Mouse (Mus musculus) limb, embryonic 11.5 days (tissue): Measurements from ENCODE around the gene Rftn1. TPM values are rescaled to one million over a fixed set of nuclear protein-coding genes. Genes with fewer than 3 reads are reported as not detected.

ENCODE experiments used
- ATAC-seq: fragments of 200-750 bp; cut with Nextera tagmentation; 2 replicates; pipeline ENCODE4 v1.8.0; 2017; ENCODE audit warnings: low read depth; ENCODE audit not compliant: insufficient number of reproducible peaks, low FRiP score, low TSS enrichment
- DNase-seq: peaks from one replicate; pipeline ENCODE4 v3.0.0-alpha.2; 2015; ENCODE audit warnings: low spot score
- H3K27ac ChIP-seq: fragments of 300-500 bp; sonication (generic); replicated peaks from 2 replicates; pipeline ENCODE4 v1.5.1; 2014; ENCODE audit warnings: low read depth, mild to moderate bottlenecking, low read length
- H3K27me3 ChIP-seq: fragments of 300-500 bp; sonication (generic); 2 replicates; pipeline ENCODE4 v1.6.1; 2014; ENCODE audit warnings: mild to moderate bottlenecking, low read length, mixed read lengths; ENCODE audit not compliant: control insufficient read depth, insufficient read depth
- H3K36me3 ChIP-seq: fragments of 300-500 bp; sonication (generic); 2 replicates; pipeline ENCODE4 v1.6.1; 2014; ENCODE audit warnings: mild to moderate bottlenecking, low read length, moderate library complexity, mixed read lengths; ENCODE audit not compliant: control insufficient read depth, insufficient read depth
- H3K4me1 ChIP-seq: fragments of 300-500 bp; sonication (generic); 2 replicates; pipeline ENCODE4 v1.6.1; 2014; ENCODE audit warnings: low read length, mixed read lengths; ENCODE audit not compliant: control insufficient read depth, insufficient read depth
- H3K4me2 ChIP-seq: fragments of 300-500 bp; sonication (generic); 2 replicates; pipeline ENCODE4 v1.6.1; 2014; ENCODE audit warnings: low read depth, mild to moderate bottlenecking, moderate library complexity; ENCODE audit not compliant: severe bottlenecking
- H3K4me3 ChIP-seq: fragments of 300-500 bp; sonication (generic); 2 replicates; pipeline ENCODE4 v1.5.1; 2014; ENCODE audit warnings: low read depth, low read length
- H3K9ac ChIP-seq: fragments of 300-500 bp; sonication (generic); 2 replicates; pipeline ENCODE4 v1.6.1; 2014; ENCODE audit warnings: mild to moderate bottlenecking, low read length
- H3K9me3 ChIP-seq: fragments of 300-500 bp; sonication (generic); 2 replicates; pipeline ENCODE4 v1.6.1; 2016; ENCODE audit warnings: low read length; ENCODE audit not compliant: control insufficient read depth
- WGBS: fragments of 180-500 bp; shearing (Covaris S2); extraction: QIAGEN DNeasy Blood & Tissue Kit; methylation state at CpG from one replicate; pipeline ENCODE4 v1.1.7; 2014; 5-methylcytosine and 5-hydroxymethylcytosine counted together
- polyA plus RNA-seq: library from polyadenylated mRNA; unstranded; fragments of >200 nt; fragmentation: Nextera tagmentation; extraction: Ambion mirVana; gene quantifications from 2 replicates; pipeline ENCODE4 v1.2.1, GENCODE M21; 2014

The Rftn1 gene
- polyA plus RNA-seq, 1 experiment from 2014 or later, result 5.1 TPM

DNA sequence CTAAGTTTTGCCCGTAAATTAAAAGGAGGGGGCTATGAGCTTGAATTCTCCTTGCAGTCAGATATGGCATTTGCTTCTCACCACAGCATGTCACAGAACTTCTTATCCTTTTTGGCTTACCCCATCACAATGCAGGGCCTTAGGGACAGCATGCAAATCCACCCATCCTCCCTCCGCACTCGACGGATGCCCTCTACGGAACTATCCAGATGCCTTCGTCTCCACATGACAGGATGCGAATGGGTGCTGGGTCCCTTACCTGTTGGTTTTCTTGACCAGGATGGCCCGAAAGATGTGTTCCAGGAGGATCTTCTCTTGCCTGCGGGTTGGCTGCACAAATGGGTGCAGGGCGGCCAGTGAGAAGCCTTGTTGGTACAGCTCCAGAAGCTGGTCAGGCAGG, 83.7 kb downstream of the Rftn1 start:
- Histone ChIP-seq H3K4me2 (no peak overlapping the region), H3K4me3 (no peak overlapping the region), H3K27ac (no peak overlapping the region), H3K36me3 (no peaks in the 10 kb centered on the region), H3K9me3 (no peaks in the 10 kb centered on the region), H3K4me1 (no peaks in the 10 kb centered on the region), H3K27me3 (no peaks in the 10 kb centered on the region), H3K9ac (no peak overlapping the region)
- WGBS, result 93% methylated on average over 10 of the region's 10 CpGs
- ATAC-seq (no peak), DNase-seq (no peak)

DNA sequence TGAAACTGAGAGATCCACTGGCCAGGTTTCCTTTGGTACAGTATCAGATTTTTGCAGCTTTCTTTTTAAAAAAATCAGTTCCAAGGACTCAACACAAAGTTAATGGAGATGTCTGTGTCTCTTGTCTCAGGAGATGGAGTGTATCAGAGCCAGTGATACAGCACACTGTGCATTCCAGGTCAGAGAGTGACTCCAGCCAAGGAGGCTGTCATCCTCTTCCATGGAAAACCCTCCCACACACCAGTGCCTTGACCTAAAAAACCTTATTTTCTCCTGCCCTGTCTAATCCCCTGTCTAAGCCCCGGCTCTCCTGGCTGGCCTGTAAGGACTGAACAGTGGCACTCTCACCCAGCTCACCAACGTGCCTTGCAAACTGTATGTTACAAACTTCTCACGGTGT, 86.3 kb downstream of the Rftn1 start:
- Histone ChIP-seq H3K4me3 (no peak overlapping the region), H3K9ac (no peak overlapping the region), H3K4me1 (no peaks in the 10 kb centered on the region), H3K36me3 (no peaks in the 10 kb centered on the region), H3K4me2 (no peak overlapping the region), H3K27ac (no peak overlapping the region), H3K27me3 (no peaks in the 10 kb centered on the region), H3K9me3 (no peaks in the 10 kb centered on the region)
- no peak for ATAC-seq
- WGBS, result 87% methylated on average over 3 of the region's 3 CpGs
- no peak for DNase-seq

DNA sequence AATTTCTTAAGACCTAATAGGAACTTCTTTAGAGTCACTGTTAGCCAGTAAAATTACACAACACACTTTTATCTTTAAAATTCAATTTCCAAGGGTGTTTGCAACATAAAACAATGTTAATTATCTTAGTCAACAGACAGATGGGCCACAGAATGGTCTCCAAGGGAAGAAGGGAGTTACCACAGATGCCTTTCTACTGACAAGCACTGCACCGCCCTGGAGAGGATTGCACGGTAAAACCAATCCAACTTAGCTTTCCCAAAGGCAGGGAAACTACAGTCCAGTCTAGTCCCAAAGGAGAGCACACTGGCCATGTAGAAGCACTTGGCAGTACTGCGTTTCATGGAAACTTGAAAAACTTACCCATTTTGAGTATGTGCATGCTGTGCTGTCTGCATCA, 89.1 kb downstream of the Rftn1 start:
- 96% methylated on average over 3 of the region's 3 CpGs for WGBS
- Histone ChIP-seq H3K36me3 (no peaks in the 10 kb centered on the region), H3K27me3 (no peaks in the 10 kb centered on the region), H3K4me3 (no peak overlapping the region), H3K9ac (no peak overlapping the region), H3K4me1 (no peaks in the 10 kb centered on the region), H3K4me2 (no peak overlapping the region), H3K9me3 (no peaks in the 10 kb centered on the region), H3K27ac (no peak overlapping the region)
- no peak for DNase-seq
- no peak for ATAC-seq

DNA sequence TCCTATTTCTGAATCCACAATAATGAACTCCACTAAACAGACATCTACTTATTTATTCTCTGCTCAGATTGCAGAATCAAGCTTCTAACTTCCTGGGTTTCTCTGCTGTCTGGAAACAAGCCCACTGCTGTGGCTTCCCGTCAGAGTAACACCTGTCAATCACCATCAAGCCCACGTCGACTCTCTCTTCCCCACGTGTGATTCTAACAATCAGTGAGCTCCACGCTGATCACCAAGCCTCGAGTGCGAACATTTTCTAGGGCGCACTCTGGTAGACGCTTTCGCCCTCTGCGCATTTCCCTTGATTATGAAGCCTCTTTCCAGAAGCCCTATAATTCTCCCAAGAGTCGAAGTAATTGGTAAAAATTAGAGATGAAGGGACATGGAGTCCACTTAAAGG, 90.4 kb downstream of the Rftn1 start:
- no peaks in the 10 kb centered on the region for H3K4me1 ChIP-seq
- DNase-seq (no peak), ATAC-seq (no peak)
- WGBS, result 78% methylated on average over 12 of the region's 12 CpGs
- no peak overlapping the region for H3K4me2 ChIP-seq
- H3K9ac ChIP-seq, result no peak overlapping the region
- no peak overlapping the region for H3K27ac ChIP-seq
- H3K4me3 ChIP-seq, result no peak overlapping the region
- no peaks in the 10 kb centered on the region for H3K9me3 ChIP-seq
- no peaks in the 10 kb centered on the region for H3K27me3 ChIP-seq
- no peaks in the 10 kb centered on the region for H3K36me3 ChIP-seq

DNA sequence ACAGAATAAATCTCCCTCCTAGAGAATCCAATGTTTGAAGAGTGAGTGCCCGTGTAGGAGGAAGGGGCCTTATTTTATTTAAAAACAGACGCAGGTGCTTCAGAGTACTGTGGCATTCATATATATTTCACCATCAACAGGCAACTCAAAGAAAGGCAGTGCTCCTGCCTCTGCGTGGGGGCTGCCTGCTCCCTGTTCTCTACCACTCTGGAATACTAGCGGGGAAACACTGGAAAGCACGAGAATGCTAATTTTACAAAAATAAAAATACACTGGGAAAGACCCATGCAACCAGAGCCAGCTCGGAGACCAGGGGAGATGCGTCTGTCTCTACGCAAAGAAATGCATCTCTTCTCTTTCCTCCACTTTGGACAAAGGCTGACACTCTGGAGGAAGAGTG, 91.1 kb downstream of the Rftn1 start:
- no peaks in the 10 kb centered on the region for H3K36me3 ChIP-seq
- H3K27me3 ChIP-seq, result no peaks in the 10 kb centered on the region
- H3K4me1 ChIP-seq, result no peaks in the 10 kb centered on the region
- no peak overlapping the region for H3K9ac ChIP-seq
- no peaks in the 10 kb centered on the region for H3K9me3 ChIP-seq
- 73% methylated on average over 8 of the region's 8 CpGs for WGBS
- H3K4me2 ChIP-seq, result no peak overlapping the region
- H3K4me3 ChIP-seq, result no peak overlapping the region
- ATAC-seq (no peak), DNase-seq (no peak)
- no peak overlapping the region for H3K27ac ChIP-seq

DNA sequence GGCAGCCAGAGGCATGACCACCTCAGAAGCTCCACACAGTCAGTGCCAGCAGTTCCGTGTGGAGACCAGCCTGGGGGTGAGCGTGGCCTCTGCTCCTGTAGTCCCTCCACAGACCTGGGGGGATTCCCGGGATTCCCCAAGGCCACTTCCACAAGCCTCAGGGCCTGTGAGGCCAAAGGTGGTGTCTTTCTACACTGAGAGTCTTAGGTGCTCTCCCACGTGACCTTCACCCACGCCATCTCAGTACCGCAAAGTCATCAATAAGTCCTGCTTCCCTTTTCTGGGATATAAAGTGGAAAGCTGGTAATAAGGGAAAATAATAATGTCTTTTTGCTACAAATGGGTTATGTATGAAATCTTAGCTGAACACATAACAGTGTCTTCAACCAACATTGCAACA, 92.2 kb downstream of the Rftn1 start:
- no peaks in the 10 kb centered on the region for H3K9me3 ChIP-seq

DNA sequence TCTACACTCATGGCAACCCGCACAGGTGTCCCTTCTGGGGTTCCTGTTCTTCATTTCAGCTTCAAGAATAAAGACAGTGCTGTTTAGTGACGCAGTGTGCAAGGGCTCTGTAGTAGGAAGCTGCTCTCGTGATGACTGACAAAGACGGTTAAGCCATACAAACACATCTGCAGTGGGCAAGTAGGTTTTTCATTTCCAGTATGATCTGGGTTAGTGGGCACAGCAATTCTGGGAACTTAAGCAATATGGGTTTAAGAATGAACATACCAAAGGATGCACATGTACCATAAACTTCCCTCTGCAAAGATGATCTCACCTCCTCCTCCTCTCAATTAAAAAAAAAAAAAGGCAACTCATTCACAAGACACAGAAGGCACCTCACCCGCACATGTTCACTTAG, 92.6 kb downstream of the Rftn1 start:
- Histone ChIP-seq H3K27me3 (no peaks in the 10 kb centered on the region), H3K36me3 (no peaks in the 10 kb centered on the region), H3K4me3 (no peak overlapping the region), H3K27ac (no peak overlapping the region), H3K9ac (no peak overlapping the region), H3K4me1 (no peaks in the 10 kb centered on the region), H3K4me2 (no peak overlapping the region), H3K9me3 (no peaks in the 10 kb centered on the region)
- DNase-seq, result no peak
- WGBS, result 90% methylated on average over 5 of the region's 5 CpGs
- ATAC-seq, result no peak

More for the DNA sequence above, 92.2 kb downstream of the Rftn1 start:
- WGBS, result 78% methylated on average over 6 of the region's 6 CpGs
- Histone ChIP-seq H3K4me1 (no peaks in the 10 kb centered on the region), H3K4me2 (no peak overlapping the region), H3K4me3 (no peak overlapping the region), H3K9ac (no peak overlapping the region), H3K27ac (no peak overlapping the region), H3K27me3 (no peaks in the 10 kb centered on the region), H3K36me3 (no peaks in the 10 kb centered on the region)
- no peak for ATAC-seq
- DNase-seq, result no peak

DNA sequence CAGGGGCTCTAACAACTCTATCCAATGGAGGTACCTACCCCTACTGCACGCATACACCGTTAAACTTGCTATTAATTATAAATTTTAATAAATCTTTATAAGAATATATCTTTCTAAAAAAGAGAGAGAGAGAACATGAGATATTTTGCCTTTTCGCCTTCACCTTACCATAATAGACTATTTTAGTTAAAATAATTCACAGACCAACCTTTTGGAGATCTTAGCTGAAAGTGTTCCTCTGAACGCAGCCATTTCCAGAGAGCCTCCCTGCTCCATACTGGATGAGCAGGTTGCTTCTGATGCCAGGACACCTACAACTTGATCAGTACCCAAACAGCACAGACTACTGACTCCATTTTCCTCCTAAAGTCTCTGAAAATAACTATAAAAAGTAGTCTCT, 94.2 kb downstream of the Rftn1 start:
- no peaks in the 10 kb centered on the region for H3K4me1 ChIP-seq
- no peaks in the 10 kb centered on the region for H3K9me3 ChIP-seq
- no peaks in the 10 kb centered on the region for H3K36me3 ChIP-seq
- H3K4me3 ChIP-seq, result no peak overlapping the region
- DNase-seq, result no peak
- no peak overlapping the region for H3K9ac ChIP-seq
- H3K4me2 ChIP-seq, result no peak overlapping the region
- 92% methylated on average over 4 of the region's 4 CpGs for WGBS
- no peaks in the 10 kb centered on the region for H3K27me3 ChIP-seq
- H3K27ac ChIP-seq, result no peak overlapping the region
- no peak for ATAC-seq

DNA sequence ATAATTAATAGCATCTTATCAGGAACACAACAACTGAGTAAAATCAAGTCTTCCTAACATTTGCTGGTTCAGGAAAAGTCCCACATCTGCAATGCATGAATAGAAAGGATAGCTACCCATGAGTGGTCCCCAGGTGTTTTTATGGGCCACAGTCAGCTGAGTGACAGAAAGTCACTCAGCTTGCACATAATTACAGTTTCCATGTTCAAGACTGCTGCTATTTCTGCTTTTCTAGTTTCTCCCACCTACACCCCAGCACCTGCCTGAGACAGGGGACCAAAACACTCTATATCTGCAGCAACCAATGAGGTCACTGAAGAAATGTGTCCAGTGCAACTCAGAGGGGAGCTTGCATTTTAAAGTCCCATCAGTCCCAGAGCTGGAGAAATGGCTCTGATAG, 95.9 kb downstream of the Rftn1 start:
- Histone ChIP-seq H3K4me2 (no peak overlapping the region), H3K36me3 (no peaks in the 10 kb centered on the region), H3K27me3 (no peaks in the 10 kb centered on the region), H3K9me3 (no peaks in the 10 kb centered on the region), H3K27ac (no peak overlapping the region), H3K4me1 (no peaks in the 10 kb centered on the region), H3K9ac (no peak overlapping the region), H3K4me3 (no peak overlapping the region)
- no peak for DNase-seq
- ATAC-seq, result no peak
